Mouse (Mus musculus) ES-E14 (cell line): ENCODE results near the gene Mrpl39.

Experiments
- CHD2 ChIP-seq: IDR thresholded peaks from 2 replicates; pipeline ENCODE4 v1.6.1; 2014; ENCODE audit warnings: mild to moderate bottlenecking, low read depth, low read length, inconsistent platforms
- ZC3H11A ChIP-seq: IDR thresholded peaks from 2 replicates; pipeline ENCODE4 v1.6.1; 2012; ENCODE audit warnings: low read depth, mild to moderate bottlenecking, inconsistent platforms, low read length, borderline replicate concordance

GRCm38 (mm10) chr16:84718250-84718649, 17.3 kb downstream of the Mrpl39 start:
- no peak for TF ChIP-seq CHD2
- no peak for TF ChIP-seq ZC3H11A
